Mouse (Mus musculus) liver, embryonic 13.5 days (tissue): ENCODE data around the gene Gm3099. TPM values are rescaled to one million over a fixed set of nuclear protein-coding genes. Genes with fewer than 3 reads are reported as not detected.
"Not testable (repeated sequence)": the region's sequence is repeated elsewhere in the genome, so short reads cannot be mapped to it uniquely, and the experiment has no call there.

Source experiments
- ATAC-seq: fragments of 200-750 bp; cut with Nextera tagmentation; 2 replicates; pipeline ENCODE4 v1.8.0; 2017; ENCODE audit warnings: low read depth, mild to moderate bottlenecking, moderate number of reproducible peaks, moderate library complexity
- DNase-seq: peaks from one replicate; pipeline ENCODE4 v3.0.0; 2022
- H3K27ac ChIP-seq: fragments of 300-500 bp; sonication (generic); 2 replicates; pipeline ENCODE4 v1.5.1; 2015; ENCODE audit warnings: moderate library complexity, mild to moderate bottlenecking, inconsistent platforms
- H3K27me3 ChIP-seq: fragments of 300-500 bp; sonication (generic); 2 replicates; pipeline ENCODE4 v1.6.1; 2015; ENCODE audit warnings: mild to moderate bottlenecking, inconsistent platforms
- H3K36me3 ChIP-seq: fragments of 300-500 bp; sonication (generic); 2 replicates; pipeline ENCODE4 v1.6.1; 2015; ENCODE audit warnings: mild to moderate bottlenecking, inconsistent platforms
- H3K4me1 ChIP-seq: fragments of 300-500 bp; sonication (generic); replicated peaks from 2 replicates; pipeline ENCODE4 v1.6.1; 2015; ENCODE audit warnings: inconsistent platforms
- H3K4me2 ChIP-seq: fragments of 300-500 bp; sonication (generic); 2 replicates; pipeline ENCODE4 v1.6.1; 2015; ENCODE audit warnings: inconsistent platforms, mild to moderate bottlenecking, moderate library complexity
- H3K4me3 ChIP-seq: fragments of 300-500 bp; sonication (generic); replicated peaks from 2 replicates; pipeline ENCODE4 v1.5.1; 2015; ENCODE audit warnings: mild to moderate bottlenecking, inconsistent platforms
- H3K9ac ChIP-seq: fragments of 300-500 bp; sonication (generic); 2 replicates; pipeline ENCODE4 v1.6.1; 2015; ENCODE audit warnings: mild to moderate bottlenecking, inconsistent platforms
- H3K9me3 ChIP-seq: fragments of 300-500 bp; sonication (generic); replicated peaks from 2 replicates; pipeline ENCODE4 v1.6.1; 2016; ENCODE audit warnings: inconsistent platforms
- WGBS: fragments of 180-500 bp; shearing (Covaris S2); methylation state at CpG from one replicate; pipeline ENCODE4 v1.1.7; 2015; ENCODE audit not compliant: insufficient replicate concordance; 5-methylcytosine and 5-hydroxymethylcytosine counted together
- polyA plus RNA-seq: library from polyadenylated mRNA; unstranded; fragments of >200 nt; fragmentation: Nextera tagmentation; extraction: Ambion mirVana; gene quantifications from 2 replicates; pipeline ENCODE4 v1.2.1, GENCODE M21; 2015

Gene Gm3099
- polyA plus RNA-seq: not detected in 2 replicates

- not testable (repeated sequence) for H3K36me3 ChIP-seq, H3K9me3 ChIP-seq, H3K27ac ChIP-seq, H3K4me1 ChIP-seq, H3K4me3 ChIP-seq, H3K9ac ChIP-seq, DNase-seq, ATAC-seq, H3K27me3 ChIP-seq, H3K4me2 ChIP-seq
- WGBS: 44% methylated on average over 1 of the region's 3 CpGs
Observed at GRCm38 (mm10) chr14:3998094-3998493, at the start of gene Gm3099. TSS of gene Gm3099 (plus strand) at chr14:3998394.

GRCm38 (mm10) chr14:3963247-3963646 lies 34.9 kb upstream of the Gm3099 start, which contains the start of gene Gm3095:
TSS of gene Gm3095 (plus strand) at chr14:3963547.
- WGBS: no CpG with 5 or more reads among the region's 2 CpGs
- H3K36me3 ChIP-seq, H3K27ac ChIP-seq, H3K9ac ChIP-seq, H3K27me3 ChIP-seq, H3K4me1 ChIP-seq, H3K9me3 ChIP-seq, H3K4me3 ChIP-seq, DNase-seq, ATAC-seq, H3K4me2 ChIP-seq: not testable (repeated sequence)

GRCm38 (mm10) chr14:4023641-4024040 lies 25.4 kb downstream of the Gm3099 start, which contains the start of gene Gm5796:
TSS of gene Gm5796 (plus strand) at chr14:4023941.
- not testable (repeated sequence) for H3K27ac ChIP-seq, H3K9me3 ChIP-seq, H3K9ac ChIP-seq, H3K27me3 ChIP-seq, H3K4me1 ChIP-seq, ATAC-seq, H3K4me3 ChIP-seq, H3K4me2 ChIP-seq, DNase-seq, H3K36me3 ChIP-seq
- 43% methylated on average over 1 of the region's 3 CpGs for WGBS

Other genes starting within 250 kb of the Gm3099 start
- not detected in 2 replicates for gene Gm3002, start 188.3 kb upstream of the Gm3099 start, polyA plus RNA-seq
- gene Gm3033, start 152.1 kb upstream of the Gm3099 start, polyA plus RNA-seq: 0.09 TPM in 1 of 2 replicates, not detected in the other
- gene Gm2916, start 114.2 kb upstream of the Gm3099 start, polyA plus RNA-seq: not detected in 2 replicates
- not detected in 2 replicates for gene Gm3029, start 66.6 kb upstream of the Gm3099 start, polyA plus RNA-seq
- not detected in 2 replicates for gene Gm3095, start 34.8 kb upstream of the Gm3099 start, polyA plus RNA-seq
- not detected in 2 replicates for gene Gm5796, start 25.5 kb downstream of the Gm3099 start, polyA plus RNA-seq
- gene Gm3115, start 85.7 kb downstream of the Gm3099 start, polyA plus RNA-seq: not detected in 2 replicates
- gene Gm8108, start 112.1 kb downstream of the Gm3099 start, polyA plus RNA-seq: not detected in 2 replicates
- gene Gm3127, start 166.6 kb downstream of the Gm3099 start, polyA plus RNA-seq: not detected in 2 replicates
- gene Gm2974, start 184.2 kb downstream of the Gm3099 start, polyA plus RNA-seq: not detected in 2 replicates